11 mouse cellular contexts compared by ENCODE assay signal in the genomic region with DNA sequence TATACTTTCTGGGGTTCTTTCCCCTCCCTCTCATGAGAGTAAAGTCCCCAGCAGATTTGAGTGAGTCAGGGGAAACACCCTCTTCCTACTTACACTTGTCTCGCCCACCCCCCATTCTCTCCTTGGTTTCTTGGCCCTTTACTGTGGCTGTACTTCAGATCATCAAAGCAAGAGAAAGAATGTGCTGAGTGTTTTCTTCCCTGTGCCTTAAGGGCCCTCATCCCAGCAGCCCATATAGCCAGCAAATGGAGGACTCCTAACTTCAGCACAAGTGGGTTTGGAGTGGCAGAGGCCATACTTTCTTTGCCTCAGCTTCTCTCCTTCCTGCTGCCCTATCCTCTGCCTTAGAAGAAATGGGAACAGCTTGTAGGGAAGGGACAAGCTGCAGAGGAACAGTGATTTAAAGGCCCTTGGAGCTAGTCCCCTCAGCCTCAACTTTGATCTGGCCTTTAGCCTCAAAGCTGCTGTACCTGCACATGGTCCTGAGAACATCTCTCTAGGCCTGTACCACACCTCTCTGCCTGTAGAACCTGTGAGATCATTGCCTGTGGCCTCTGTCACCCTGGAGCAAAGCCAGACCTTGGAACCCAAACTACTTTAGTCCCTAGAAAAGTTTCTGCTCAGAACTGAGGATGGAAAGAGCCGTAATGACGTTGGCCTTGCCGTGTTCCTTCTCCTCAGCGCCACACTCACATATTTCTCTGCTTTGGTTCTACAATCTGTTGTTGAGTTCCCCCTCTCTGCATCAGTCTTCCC. TPM values are rescaled to one million over a fixed set of nuclear protein-coding genes. Genes with fewer than 3 reads are reported as not detected.
DNase-seq lines count a peak whose midpoint lies in the region; ATAC-seq and TF ChIP-seq lines count a peak whose summit lies in the region.
"Had no signal": no experiment of that assay in that cellular context is flagged by ENCODE, and none has a peak within 500 bp of the region (broad histone marks: within the 10 kb centered on the region; RNA-seq: fewer than 3 reads in every experiment).

No protein-coding gene starts in this region.

- peaks cover 89% of the 10 kb centered on the region for H3K4me1 ChIP-seq in forebrain, embryonic 13.5 days
- H3K4me1 ChIP-seq in limb, embryonic 11.5 days (ENCODE audit: control insufficient read depth, insufficient read depth, low read length) = peaks cover 91% of the 10 kb centered on the region
- H3K4me1 ChIP-seq in neural tube, embryonic 13.5 days (replicated peaks) = peaks cover 94% of the 10 kb centered on the region

- no peak overlapping the region for H3K4me3 ChIP-seq in left cerebral cortex, adult 2 months
- 0 out of 2 replicates have a peak overlapping the region, but pooled peaks have one; percentile 29 for H3K4me3 ChIP-seq in forebrain, embryonic 13.5 days
- no peak overlapping the region for H3K4me3 ChIP-seq in limb, embryonic 11.5 days (ENCODE audit: low read depth, low read length)
- no peak overlapping the region for H3K4me3 ChIP-seq in neural tube, embryonic 13.5 days
- H3K4me3 ChIP-seq: liver, embryonic 13.5 days had no signal

- ATAC-seq in forebrain, embryonic 13.5 days = no peak
- ATAC-seq in limb, embryonic 11.5 days (ENCODE audit: insufficient number of reproducible peaks, low FRiP score, low TSS enrichment, low read depth) = no peak
- no peak for ATAC-seq in neural tube, embryonic 13.5 days (ENCODE audit: low read depth)

- no peaks in the 10 kb centered on the region for H3K9me3 ChIP-seq in forebrain, embryonic 13.5 days (replicated peaks)
- H3K9me3 ChIP-seq in limb, embryonic 11.5 days (ENCODE audit: control insufficient read depth, low read length) = no peaks in the 10 kb centered on the region
- H3K9me3 ChIP-seq in neural tube, embryonic 13.5 days = no peaks in the 10 kb centered on the region
- H3K9me3 ChIP-seq: G1E; liver, embryonic 13.5 days had no signal

- intact Hi-C loops in left cerebral cortex, adult 2 months (cut with DNase I) = no loop called here
- intact Hi-C loops in left cerebral cortex, postnatal 4 days (cut with DNase I) = no loop called here

- peak overlapping the region; percentile 63 for H3K4me2 ChIP-seq in forebrain, embryonic 13.5 days
- no peak overlapping the region for H3K4me2 ChIP-seq in limb, embryonic 11.5 days (ENCODE audit: low read depth, severe bottlenecking)
- H3K4me2 ChIP-seq in neural tube, embryonic 13.5 days = peak overlapping the region; percentile 51
- H3K4me2 ChIP-seq: liver, embryonic 13.5 days had no signal

- DNase-seq in left cerebral cortex, adult 2 months (ENCODE audit: extremely low spot score in 1 of 2, low spot score in 2 of 2) = no peak
- no peak for DNase-seq in left cerebral cortex, postnatal 4 days
- DNase-seq in limb, embryonic 11.5 days (ENCODE audit: low spot score) = no peak
- DNase-seq in spleen, postnatal 4 days (ENCODE audit: low spot score in 2 of 2) = no peak
- no peak for DNase-seq in right cerebral cortex, adult 18-20 months
- no peak for DNase-seq in MN1 (ENCODE audit: low spot score)
- DNase-seq: liver, embryonic 13.5 days had no signal

- H3K27me3 ChIP-seq in forebrain, embryonic 13.5 days = no peaks in the 10 kb centered on the region
- no peaks in the 10 kb centered on the region for H3K27me3 ChIP-seq in limb, embryonic 11.5 days (ENCODE audit: control insufficient read depth, insufficient read depth, low read length)
- no peaks in the 10 kb centered on the region for H3K27me3 ChIP-seq in neural tube, embryonic 13.5 days

- peak overlapping the region; percentile 60 for H3K9ac ChIP-seq in forebrain, embryonic 13.5 days
- H3K9ac ChIP-seq in limb, embryonic 11.5 days (ENCODE audit: low read length) = peak overlapping the region; percentile 14; the same call in 1 of the 2 replicates
- H3K9ac ChIP-seq in neural tube, embryonic 13.5 days = peak overlapping the region; percentile 79

- WGBS in forebrain, embryonic 13.5 days = 66% methylated on average over 5 of the region's 5 CpGs
- WGBS in limb, embryonic 11.5 days = 55% methylated on average over 5 of the region's 5 CpGs
- WGBS in neural tube, embryonic 13.5 days = 46% methylated on average over 5 of the region's 5 CpGs

- peaks cover 29% of the 10 kb centered on the region for H3K36me3 ChIP-seq in forebrain, embryonic 13.5 days (ENCODE audit: poor library complexity, severe bottlenecking)
- no peaks in the 10 kb centered on the region for H3K36me3 ChIP-seq in limb, embryonic 11.5 days (ENCODE audit: control insufficient read depth, insufficient read depth, low read length)
- H3K36me3 ChIP-seq in neural tube, embryonic 13.5 days = no peaks in the 10 kb centered on the region; the same call in 1 of the 2 replicates

- no peak for TF ChIP-seq CTCF in left cerebral cortex, adult 2 months (IDR thresholded peaks at IDR 0.05)

- peak overlapping the region; percentile 91 for H3K27ac ChIP-seq in left cerebral cortex, adult 2 months
- H3K27ac ChIP-seq in forebrain, embryonic 13.5 days = peak overlapping the region; percentile 99
- H3K27ac ChIP-seq in limb, embryonic 11.5 days (replicated peaks; ENCODE audit: low read depth, low read length) = peak overlapping the region; percentile 98
- peak overlapping the region; percentile 99 for H3K27ac ChIP-seq in neural tube, embryonic 13.5 days (replicated peaks)
- H3K27ac ChIP-seq: liver, embryonic 13.5 days had no signal

RNA-seq across cellular contexts. Expression of a gene that starts 11.4 kb away (rescaled TPM):
- total RNA-seq in left cerebral cortex, adult 2 months (2021) = under 1 TPM; 0.40 to 0.66 TPM
- under 1 TPM; 0.44 to 0.46 TPM for total RNA-seq in left cerebral cortex, postnatal 4 days (2021)
- 0.30 and 0.41 TPM in 2 replicates for polyA plus RNA-seq in forebrain, embryonic 13.5 days (2015; fragmentation: Nextera tagmentation; extraction: Ambion mirVana)
- polyA plus RNA-seq in limb, embryonic 11.5 days (2014; fragmentation: Nextera tagmentation; extraction: Ambion mirVana) = 0.31 TPM in 1 of 2 replicates, not detected in the other
- polyA plus RNA-seq in neural tube, embryonic 13.5 days (2015; fragmentation: Nextera tagmentation; extraction: Ambion mirVana) = 0.57 and 0.62 TPM in 2 replicates
- total RNA-seq: G1E had no signal
- polyA plus RNA-seq: G1E; thymus, postnatal 0 days had no signal

RNA-seq across cellular contexts. Expression of a gene that starts 26.5 kb away (rescaled TPM):
- 10 to 100 TPM; 85.5 to 93.0 TPM for total RNA-seq in left cerebral cortex, adult 2 months (2021)
- 100 to 1,000 TPM; 105 to 107 TPM for total RNA-seq in left cerebral cortex, postnatal 4 days (2021)
- polyA plus RNA-seq in forebrain, embryonic 13.5 days (2015; fragmentation: Nextera tagmentation; extraction: Ambion mirVana) = 219 and 232 TPM in 2 replicates
- polyA plus RNA-seq in limb, embryonic 11.5 days (2014; fragmentation: Nextera tagmentation; extraction: Ambion mirVana) = 320 and 334 TPM in 2 replicates
- 214 and 224 TPM in 2 replicates for polyA plus RNA-seq in neural tube, embryonic 13.5 days (2015; fragmentation: Nextera tagmentation; extraction: Ambion mirVana)

RNA-seq across cellular contexts. Expression of a gene that starts 40.8 kb away (rescaled TPM):
- not detected for total RNA-seq in left cerebral cortex, adult 2 months (2021)
- total RNA-seq in left cerebral cortex, postnatal 4 days (2021) = not detected
- polyA plus RNA-seq in forebrain, embryonic 13.5 days (2015; fragmentation: Nextera tagmentation; extraction: Ambion mirVana) = 0.57 and 1.6 TPM in 2 replicates
- polyA plus RNA-seq in limb, embryonic 11.5 days (2014; fragmentation: Nextera tagmentation; extraction: Ambion mirVana) = 5.4 and 7.7 TPM in 2 replicates
- 1.3 and 1.9 TPM in 2 replicates for polyA plus RNA-seq in neural tube, embryonic 13.5 days (2015; fragmentation: Nextera tagmentation; extraction: Ambion mirVana)

RNA-seq across cellular contexts. Expression of a gene that starts 40.9 kb away (rescaled TPM):
- 10 to 100 TPM; 66.1 to 77.5 TPM for total RNA-seq in left cerebral cortex, adult 2 months (2021)
- total RNA-seq in left cerebral cortex, postnatal 4 days (2021) = 10 to 100 TPM; 47.8 to 52.7 TPM
- polyA plus RNA-seq in forebrain, embryonic 13.5 days (2015; fragmentation: Nextera tagmentation; extraction: Ambion mirVana) = 11.3 and 12.0 TPM in 2 replicates
- 19.2 and 22.9 TPM in 2 replicates for polyA plus RNA-seq in limb, embryonic 11.5 days (2014; fragmentation: Nextera tagmentation; extraction: Ambion mirVana)
- polyA plus RNA-seq in neural tube, embryonic 13.5 days (2015; fragmentation: Nextera tagmentation; extraction: Ambion mirVana) = 17.1 and 18.4 TPM in 2 replicates

RNA-seq across cellular contexts. Expression of a gene that starts 58.8 kb away (rescaled TPM):
- total RNA-seq in left cerebral cortex, adult 2 months (2021) = 100 to 1,000 TPM; 233 to 247 TPM
- total RNA-seq in left cerebral cortex, postnatal 4 days (2021) = 100 to 1,000 TPM; 690 to 711 TPM
- 1,312 and 1,385 TPM in 2 replicates for polyA plus RNA-seq in forebrain, embryonic 13.5 days (2015; fragmentation: Nextera tagmentation; extraction: Ambion mirVana)
- polyA plus RNA-seq in limb, embryonic 11.5 days (2014; fragmentation: Nextera tagmentation; extraction: Ambion mirVana) = 1,585 and 1,592 TPM in 2 replicates
- polyA plus RNA-seq in neural tube, embryonic 13.5 days (2015; fragmentation: Nextera tagmentation; extraction: Ambion mirVana) = 784 and 805 TPM in 2 replicates

Comparison
In these comparisons a context has a peak if more than half of its experiments do, and no peak if none do; other contexts are left out.
1. H3K9ac ChIP-seq: peak in every context shown above with its lines; median percentile 79 in neural tube, embryonic 13.5 days; 60 in forebrain, embryonic 13.5 days; 14 in limb, embryonic 11.5 days.